Mouse (Mus musculus): ENCODE data around the gene Bcl2. TPM values are rescaled to one million over a fixed set of nuclear protein-coding genes. Genes with fewer than 3 reads are reported as not detected.
"Not testable (repeated sequence)": the region's sequence is repeated elsewhere in the genome, so short reads cannot be mapped to it uniquely, and the experiment has no call there.

The Bcl2 gene
- total RNA-seq, 2 experiments from 2014 or later = 8.6 to 9.0 TPM

GRCm38 (mm10) chr1:106561085-106561760 is 152.9 kb downstream of the Bcl2 start:
- no peak for DNase-seq (ENCODE audit: low spot score in 2 of 2)

DNA sequence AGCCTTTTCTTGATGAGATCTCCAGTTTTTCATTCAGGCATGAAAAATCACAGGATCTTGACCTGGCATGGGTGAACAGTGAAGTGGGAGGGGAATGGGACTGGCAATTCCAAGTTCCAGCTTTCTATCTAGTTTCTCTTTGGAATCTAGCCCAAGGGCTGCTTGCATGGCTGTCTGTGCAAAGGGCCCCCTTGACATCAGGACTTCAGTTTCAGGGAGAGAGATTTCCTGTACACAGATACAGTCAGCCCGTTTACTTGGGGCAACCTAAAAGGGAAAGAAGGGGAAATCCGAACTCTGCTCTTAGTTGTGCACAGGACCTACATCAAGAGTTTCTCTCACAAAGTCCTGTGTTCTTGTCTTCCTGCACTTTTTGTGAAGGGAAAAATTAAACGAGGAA is 154.0 kb downstream of the Bcl2 start:
- no peak for DNase-seq (ENCODE audit: low spot score in 2 of 2)

DNA sequence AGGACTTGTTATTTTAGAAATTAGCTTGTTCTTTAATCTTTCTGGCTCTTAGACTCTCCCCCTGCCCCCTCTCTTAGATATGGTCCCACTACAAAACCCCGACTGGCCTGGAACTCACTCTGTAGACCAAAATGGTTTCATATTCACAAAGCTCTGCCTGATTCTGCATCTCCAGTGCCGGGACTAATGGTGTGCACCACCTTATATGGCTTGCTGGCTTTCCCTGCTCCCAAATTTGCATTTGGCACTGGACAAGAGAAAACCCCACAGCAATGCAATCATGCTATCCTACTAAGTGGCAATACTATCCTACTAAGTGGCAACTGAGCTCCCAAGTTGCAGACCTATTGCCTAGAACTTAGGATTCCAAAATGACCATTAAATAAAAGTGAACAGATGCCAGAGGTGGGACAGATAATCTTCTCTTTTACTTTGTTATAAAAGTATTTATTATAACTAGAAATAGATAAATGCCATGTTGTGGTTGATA is 154.9 kb downstream of the Bcl2 start:
- DNase-seq (ENCODE audit: low spot score in 2 of 2) = no peak

DNA sequence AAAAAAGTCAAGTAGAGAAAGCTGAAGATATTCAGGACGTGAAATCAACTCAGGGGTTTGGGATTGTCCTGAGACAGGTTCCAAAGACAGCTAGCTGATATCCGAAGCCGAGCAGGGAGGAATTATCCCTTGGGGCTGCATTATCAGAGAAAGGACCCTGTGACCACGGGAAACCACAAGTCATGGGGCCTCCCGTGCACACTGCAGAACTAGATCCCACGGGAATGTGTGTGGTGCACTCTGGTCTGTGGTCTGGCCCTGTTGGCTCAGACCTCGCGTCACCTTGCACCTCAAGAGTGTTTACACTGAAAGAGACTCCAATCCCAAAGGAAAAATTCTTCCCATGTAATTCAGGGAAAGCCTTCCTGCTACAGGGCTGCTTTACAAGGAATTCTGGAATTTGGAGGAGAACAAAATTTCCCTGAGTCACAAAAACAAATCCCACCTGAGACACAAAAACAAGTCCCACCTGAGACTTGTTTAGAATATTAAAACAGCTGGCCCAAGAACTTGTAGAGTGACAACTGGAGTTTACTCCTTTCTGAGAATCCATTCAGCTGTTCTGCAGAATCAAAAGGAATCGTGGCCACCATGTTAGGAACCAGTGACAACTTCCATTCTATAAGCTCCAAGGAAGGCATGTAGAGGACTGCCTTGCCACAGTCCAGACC is 158.4 kb downstream of the Bcl2 start:
- no peak for DNase-seq (ENCODE audit: low spot score in 2 of 2)

DNA sequence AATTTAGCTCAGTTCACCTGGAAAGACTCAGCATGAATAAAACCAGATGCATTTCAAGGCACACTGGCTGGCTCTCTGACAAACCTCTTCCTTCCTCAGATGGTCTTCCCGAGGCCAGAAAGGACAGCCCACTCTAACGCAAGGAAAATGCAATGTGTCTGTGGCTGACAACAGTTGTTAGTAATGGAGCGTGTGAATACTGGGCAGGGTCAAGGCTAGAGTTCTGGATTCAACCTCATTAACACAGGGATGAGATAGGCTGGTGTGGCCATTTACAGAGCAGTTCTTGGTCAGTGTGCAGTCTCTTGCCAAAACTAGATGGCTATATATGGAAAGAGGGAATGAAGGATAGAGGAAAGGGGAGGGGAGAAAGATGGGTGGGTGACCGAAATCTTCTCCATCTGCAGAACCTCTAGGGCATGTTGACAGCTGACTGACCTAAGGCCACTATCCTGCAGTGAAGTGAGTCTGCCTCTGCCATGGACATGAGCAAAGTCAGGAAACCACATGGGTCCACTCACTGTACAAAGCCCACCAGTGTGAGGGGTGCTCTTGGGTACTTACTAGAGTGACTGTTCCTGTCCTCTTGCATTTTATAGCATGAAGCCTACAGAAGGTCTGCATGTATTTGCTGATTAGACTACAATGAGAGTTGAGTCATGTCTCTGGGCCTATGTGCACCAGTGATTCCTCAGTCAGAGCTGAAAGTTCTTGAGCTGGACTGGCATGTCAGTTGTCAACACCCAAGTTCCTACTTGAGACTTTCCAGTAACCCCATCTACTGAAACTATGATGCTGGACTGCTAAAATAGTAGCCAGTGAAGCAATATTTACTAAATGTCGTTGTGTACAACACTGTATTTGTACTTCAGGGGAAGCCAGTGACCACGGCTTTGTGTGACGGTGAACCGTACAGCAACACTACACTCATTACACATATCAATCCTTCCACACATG is 159.9 kb downstream of the Bcl2 start:
- DNase-seq (ENCODE audit: low spot score in 2 of 2) = no peak

DNA sequence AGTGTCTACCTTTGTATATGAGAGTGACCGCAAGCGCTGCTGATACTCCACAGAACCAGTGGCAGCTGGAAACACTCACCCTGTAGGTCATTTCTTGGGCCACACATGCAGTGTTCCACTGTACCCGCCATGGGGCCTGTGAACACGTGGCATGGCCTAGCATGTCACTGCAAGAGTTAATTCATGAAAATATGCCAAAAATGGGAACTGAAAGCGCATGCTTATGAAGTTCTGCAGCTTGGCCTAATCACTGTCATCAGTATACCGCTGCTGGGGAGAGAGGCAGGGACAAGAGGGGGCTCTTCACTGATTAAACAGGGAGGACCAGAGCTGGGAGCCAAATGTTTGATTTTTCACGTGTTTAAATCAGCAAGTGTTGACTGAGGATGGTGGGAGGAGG is 161.2 kb downstream of the Bcl2 start:
- DNase-seq (ENCODE audit: low spot score in 2 of 2) = no peak

DNA sequence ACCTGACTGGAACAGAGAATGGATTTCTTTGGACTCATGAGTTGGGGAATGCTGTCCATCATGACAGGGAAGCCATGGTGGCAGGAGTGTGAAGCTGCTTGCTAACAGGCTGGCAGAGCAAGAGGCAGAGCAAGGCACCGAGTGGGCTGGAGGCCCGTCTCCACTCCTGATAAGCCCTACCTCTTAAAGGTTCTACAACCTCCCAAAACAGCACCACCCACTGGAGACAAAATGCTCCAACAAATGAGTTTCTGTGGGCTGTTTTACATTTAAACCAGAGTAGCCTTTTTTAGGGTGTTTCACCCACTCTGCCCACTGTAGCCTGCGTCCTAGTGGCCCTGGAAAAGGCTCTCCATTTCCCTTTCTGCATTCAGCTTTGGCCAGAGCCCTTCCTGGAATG is 163.5 kb downstream of the Bcl2 start:
- no peak for DNase-seq (ENCODE audit: low spot score in 2 of 2)

- DNase-seq (ENCODE audit: low spot score in 2 of 2) = no peak
Observed at GRCm38 (mm10) chr1:106549025-106549424, 165.0 kb downstream of the Bcl2 start.

GRCm38 (mm10) chr1:106544817-106545612 is 169.1 kb downstream of the Bcl2 start:
- peak in 1 of 2 experiments; percentile 57 for DNase-seq (ENCODE audit: low spot score in 2 of 2)

DNA sequence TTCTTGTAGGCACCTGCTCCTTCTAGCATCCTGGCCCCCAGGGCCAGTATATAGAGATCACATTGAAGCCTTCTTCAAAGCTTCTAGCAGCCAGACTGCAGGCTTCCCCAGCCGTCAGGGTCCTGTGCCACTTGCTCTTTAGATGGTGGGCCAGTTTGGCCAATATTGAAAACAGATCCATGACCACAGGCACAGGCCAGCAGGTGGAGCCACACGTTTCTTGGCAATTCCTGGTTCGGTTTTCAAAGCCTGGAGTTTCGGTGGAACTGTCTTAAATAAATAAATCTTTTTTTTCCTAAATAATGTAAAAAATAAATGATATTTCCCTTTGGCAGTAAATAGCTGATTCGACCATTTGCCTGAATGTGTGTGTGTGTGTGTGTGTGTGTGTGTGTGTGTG is 171.3 kb downstream of the Bcl2 start:
- peak in 1 of 2 experiments; percentile 29 for DNase-seq (ENCODE audit: low spot score in 2 of 2)

- no peak for DNase-seq (ENCODE audit: low spot score in 2 of 2)
Observed at GRCm38 (mm10) chr1:106541851-106542250, 172.2 kb downstream of the Bcl2 start.

DNA sequence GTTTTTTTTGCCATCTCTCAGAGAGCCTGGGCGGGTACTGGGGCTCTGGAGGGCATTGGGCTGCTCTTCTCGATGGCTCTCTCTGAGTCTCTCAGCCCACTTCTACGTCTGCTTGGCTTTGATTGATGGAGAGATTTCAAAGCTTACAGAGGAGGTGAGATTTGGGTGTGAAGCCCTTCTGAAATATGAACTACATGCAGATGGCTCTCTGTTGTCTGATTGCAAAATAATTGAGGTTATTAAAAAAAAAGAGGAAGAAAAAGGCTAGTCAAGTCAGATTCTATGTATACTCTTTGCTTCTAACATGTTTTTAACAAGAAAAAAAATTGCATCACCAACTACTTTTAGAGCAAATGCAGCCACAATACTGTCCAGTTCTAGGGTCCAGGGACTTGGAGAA is 173.9 kb downstream of the Bcl2 start:
- no peak for DNase-seq (ENCODE audit: low spot score in 2 of 2)

- no peak for DNase-seq (ENCODE audit: low spot score in 2 of 2)
Observed at GRCm38 (mm10) chr1:106539029-106539428, 175.0 kb downstream of the Bcl2 start.

DNA sequence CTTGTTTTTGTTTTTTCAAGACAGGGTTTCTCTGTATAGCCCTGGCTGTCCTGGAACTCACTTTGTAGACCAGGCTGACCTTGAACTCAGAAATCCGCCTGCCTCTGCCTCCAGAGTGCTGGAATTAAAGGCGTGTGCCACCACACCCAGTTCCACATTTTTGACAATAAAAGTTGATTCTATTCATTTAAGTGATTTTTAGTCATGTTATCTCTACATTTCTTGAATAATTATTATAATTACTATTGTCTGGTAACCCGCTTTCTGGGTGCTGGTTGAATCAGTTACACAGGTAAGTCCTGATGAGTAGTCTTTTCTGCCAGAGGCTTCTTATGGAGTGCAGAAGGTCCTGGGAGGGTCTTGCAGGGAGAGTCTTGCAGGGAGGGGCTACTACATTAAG is 179.2 kb downstream of the Bcl2 start:
- DNase-seq (ENCODE audit: low spot score in 2 of 2) = not testable (repeated sequence)

- no peak for DNase-seq (ENCODE audit: low spot score in 2 of 2)
Observed at GRCm38 (mm10) chr1:106529570-106529969, 184.5 kb downstream of the Bcl2 start.

- no peak for DNase-seq (ENCODE audit: low spot score in 2 of 2)
Observed at GRCm38 (mm10) chr1:106527537-106527936, 186.5 kb downstream of the Bcl2 start.

DNA sequence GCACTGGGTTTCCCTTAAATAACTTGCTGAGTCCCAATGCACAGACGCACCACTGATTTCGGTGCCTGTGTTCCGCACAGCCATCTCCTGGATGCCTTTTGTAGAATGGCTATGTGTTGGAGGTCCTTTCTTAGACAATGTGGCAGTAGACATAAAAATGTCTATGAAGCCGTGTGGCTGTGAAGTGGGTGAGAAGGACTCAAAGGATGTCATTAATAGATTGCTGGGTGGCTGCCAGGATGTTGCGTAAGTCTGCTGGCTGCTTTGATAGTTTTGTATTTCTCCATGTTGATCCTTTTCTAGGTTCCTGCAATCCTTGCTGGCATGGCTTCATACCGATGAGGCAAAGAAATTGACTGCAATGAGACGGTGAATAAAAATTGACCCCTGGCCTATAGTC is 187.3 kb downstream of the Bcl2 start:
- DNase-seq (ENCODE audit: low spot score in 2 of 2) = peak; percentile 9 to 60

GRCm38 (mm10) chr1:106526112-106526511 is 188.0 kb downstream of the Bcl2 start:
- DNase-seq (ENCODE audit: low spot score in 2 of 2) = no peak

DNA sequence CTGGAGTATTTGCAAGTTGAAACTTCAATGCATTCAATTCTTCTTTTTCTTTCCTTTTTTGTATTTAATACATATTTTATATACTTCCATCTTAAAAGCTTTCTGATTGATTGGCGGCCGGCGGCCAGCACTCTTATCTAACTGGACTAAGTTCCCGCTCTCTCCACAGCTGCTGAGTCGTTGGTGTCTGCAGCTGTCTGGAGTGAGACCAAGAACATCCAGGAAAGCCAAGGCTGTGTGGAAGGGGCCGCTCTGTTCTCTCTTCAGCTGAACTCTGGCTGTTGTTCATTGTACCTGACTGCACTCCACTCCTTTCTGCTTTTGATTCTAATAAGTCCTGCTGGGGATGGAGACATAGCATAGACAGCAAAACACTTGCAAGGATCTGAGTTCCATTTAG is 190.3 kb downstream of the Bcl2 start:
- no peak for DNase-seq (ENCODE audit: low spot score in 2 of 2)

DNA sequence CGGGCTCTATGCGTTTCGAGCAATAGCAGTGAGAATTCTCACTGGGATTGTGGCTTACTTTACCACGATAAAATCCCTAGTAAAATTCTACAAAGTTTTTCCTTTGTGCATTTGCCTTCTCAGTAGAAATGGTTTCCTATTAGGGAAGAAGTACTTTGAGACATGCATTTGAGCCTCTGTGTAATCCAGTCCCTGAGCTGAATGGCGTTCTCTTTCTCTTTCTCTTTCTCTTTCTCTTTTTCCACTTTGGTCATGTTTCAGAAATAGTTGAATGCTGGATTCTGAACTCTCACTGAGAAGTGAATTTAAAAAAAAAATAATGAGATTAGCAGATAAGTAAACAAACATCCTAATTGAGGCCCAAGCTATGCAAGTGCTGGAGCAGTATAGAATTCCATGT is 191.1 kb downstream of the Bcl2 start:
- no peak for DNase-seq (ENCODE audit: low spot score in 2 of 2)

Data from layer of hippocampus, adult 18-20 months (tissue).